Mouse (Mus musculus) lung, embryonic 16.5 days (tissue): Measurements from ENCODE around the gene Nr0b2. TPM values are rescaled to one million over a fixed set of nuclear protein-coding genes. Genes with fewer than 3 reads are reported as not detected.

ENCODE experiments used
- ATAC-seq: fragments of 200-750 bp; cut with Nextera tagmentation; 2 replicates; pipeline ENCODE4 v1.8.0; 2017; ENCODE audit warnings: low read depth, mild to moderate bottlenecking, moderate library complexity
- H3K27ac ChIP-seq: fragments of 300-500 bp; sonication (generic); 2 replicates; pipeline ENCODE4 v1.5.1; 2014; ENCODE audit warnings: mild to moderate bottlenecking, control low read depth, low read length
- H3K27me3 ChIP-seq: fragments of 300-500 bp; sonication (generic); 2 replicates; pipeline ENCODE4 v1.6.1; 2014; ENCODE audit warnings: low read depth, low read length, mixed read lengths; ENCODE audit not compliant: control insufficient read depth, insufficient read depth
- H3K36me3 ChIP-seq: fragments of 300-500 bp; sonication (generic); 2 replicates; pipeline ENCODE4 v1.6.1; 2014; ENCODE audit warnings: low read length; ENCODE audit not compliant: control insufficient read depth, insufficient read depth
- H3K4me1 ChIP-seq: fragments of 300-500 bp; sonication (generic); replicated peaks from 2 replicates; pipeline ENCODE4 v1.6.1; 2014; ENCODE audit warnings: low read length, mixed read lengths; ENCODE audit not compliant: control insufficient read depth, insufficient read depth
- H3K4me2 ChIP-seq: fragments of 300-500 bp; sonication (generic); 2 replicates; pipeline ENCODE4 v1.6.1; 2014; ENCODE audit warnings: low read depth, low read length, control low read depth
- H3K4me3 ChIP-seq: fragments of 300-500 bp; sonication (generic); 2 replicates; pipeline ENCODE4 v1.5.1; 2014; ENCODE audit warnings: mild to moderate bottlenecking, low read length, control low read depth
- H3K9ac ChIP-seq: fragments of 300-500 bp; sonication (generic); 2 replicates; pipeline ENCODE4 v1.6.1; 2014; ENCODE audit warnings: low read length, control low read depth
- H3K9me3 ChIP-seq: fragments of 300-500 bp; sonication (generic); 2 replicates; pipeline ENCODE4 v1.6.1; 2016; ENCODE audit warnings: low read length; ENCODE audit not compliant: control insufficient read depth
- WGBS: fragments of 180-500 bp; shearing (Covaris S2); extraction: QIAGEN DNeasy Blood & Tissue Kit; methylation state at CpG from one replicate; pipeline ENCODE4 v1.1.7; 2014; 5-methylcytosine and 5-hydroxymethylcytosine counted together
- polyA plus RNA-seq: library from polyadenylated mRNA; unstranded; fragments of >200 nt; fragmentation: Nextera tagmentation; extraction: Ambion mirVana; gene quantifications from 2 replicates; pipeline ENCODE4 v1.2.1, GENCODE M21; 2015

Nr0b2 gene
- polyA plus RNA-seq, 1 experiment from 2014 or later, result 0.62 TPM

DNA sequence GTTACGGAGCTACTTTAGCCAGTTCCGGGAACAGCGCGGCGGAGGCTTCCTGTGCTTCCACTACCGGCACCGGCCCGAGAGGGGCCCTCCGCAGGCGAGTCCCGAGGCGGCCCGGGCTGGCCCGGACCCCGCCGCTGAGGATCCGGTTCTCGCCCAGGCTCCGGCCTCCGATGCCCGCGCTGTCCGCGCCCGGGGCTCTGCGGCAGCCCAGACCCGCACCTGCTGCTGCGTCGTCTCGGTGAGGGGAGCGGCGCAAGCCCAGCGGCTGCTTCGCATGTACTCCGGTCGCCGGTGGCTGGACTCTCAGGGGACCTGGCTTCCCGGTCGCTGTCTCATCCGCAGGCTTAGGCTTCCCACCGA is 21.6 kb downstream of the Nr0b2 start:
- no peaks in the 10 kb centered on the region for H3K27me3 ChIP-seq
- WGBS, result 0% methylated on average over 39 of the region's 41 CpGs
- peak; percentile 56 for ATAC-seq
- H3K27ac ChIP-seq, result peak overlapping the region; percentile 56; the same call in 1 of the 2 replicates
- peak overlapping the region; percentile 71 for H3K4me3 ChIP-seq
- H3K9ac ChIP-seq, result peak overlapping the region; percentile 79
- H3K36me3 ChIP-seq, result peaks cover 11% of the 10 kb centered on the region
- peaks cover 5% of the 10 kb centered on the region for H3K4me1 ChIP-seq
- H3K9me3 ChIP-seq, result no peaks in the 10 kb centered on the region
- H3K4me2 ChIP-seq, result peak overlapping the region; percentile 96

DNA sequence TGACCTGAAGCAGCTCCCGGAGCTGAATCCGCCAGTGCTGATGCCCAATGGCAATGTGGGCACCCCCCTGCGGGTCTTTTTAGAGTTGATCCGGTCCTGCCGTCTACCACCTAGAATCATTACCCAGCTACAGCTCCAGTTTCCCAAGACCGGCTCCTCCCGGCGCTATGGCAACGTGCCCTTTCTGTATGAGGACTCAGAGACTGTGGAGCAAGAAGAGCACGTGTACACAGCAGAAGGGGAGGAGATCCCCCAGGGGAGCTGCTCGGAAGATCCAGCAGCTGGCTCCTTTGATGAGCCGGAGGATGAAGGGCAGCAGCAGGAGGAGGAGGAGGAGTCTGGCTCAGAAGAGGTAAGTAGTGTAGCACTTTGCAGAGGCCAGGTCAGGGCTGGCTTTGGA is 24.8 kb downstream of the Nr0b2 start:
- Histone ChIP-seq H3K4me1 (peaks cover 5% of the 10 kb centered on the region), H3K9ac (no peak overlapping the region), H3K27ac (no peak overlapping the region), H3K36me3 (peaks cover 15% of the 10 kb centered on the region), H3K9me3 (no peaks in the 10 kb centered on the region), H3K4me2 (no peak overlapping the region), H3K27me3 (no peaks in the 10 kb centered on the region), H3K4me3 (no peak overlapping the region)
- 78% methylated on average over 12 of the region's 12 CpGs for WGBS
- no peak for ATAC-seq

DNA sequence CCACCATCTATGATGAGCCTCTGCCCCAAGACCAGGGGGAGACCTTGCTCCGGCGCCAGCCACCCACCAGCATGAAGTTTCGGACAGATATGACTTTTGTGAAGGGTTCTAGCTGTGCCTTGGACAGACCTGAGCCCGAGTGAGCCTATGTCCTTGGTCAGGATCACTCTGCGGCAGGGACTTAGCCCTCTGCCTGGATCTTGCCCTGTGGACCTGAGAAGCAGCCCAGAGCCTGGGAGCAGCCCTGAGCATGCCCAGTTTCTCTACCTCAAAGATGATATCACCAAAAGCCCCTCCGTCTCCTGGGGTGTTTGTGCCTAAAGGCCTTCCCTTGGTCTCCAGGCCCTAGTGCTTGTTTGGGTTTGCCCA is 30.5 kb downstream of the Nr0b2 start:
- Histone ChIP-seq H3K36me3 (peaks cover 13% of the 10 kb centered on the region), H3K4me1 (peaks cover 11% of the 10 kb centered on the region), H3K27me3 (no peaks in the 10 kb centered on the region), H3K9ac (peak overlapping the region; percentile 91), H3K9me3 (no peaks in the 10 kb centered on the region), H3K4me2 (peak overlapping the region; percentile 98), H3K4me3 (peak overlapping the region; percentile 99), H3K27ac (peak overlapping the region; percentile 78)
- 0 out of 2 replicates have a peak, but pooled peaks have one; percentile 4 for ATAC-seq
- WGBS, result 60% methylated on average over 6 of the region's 6 CpGs

DNA sequence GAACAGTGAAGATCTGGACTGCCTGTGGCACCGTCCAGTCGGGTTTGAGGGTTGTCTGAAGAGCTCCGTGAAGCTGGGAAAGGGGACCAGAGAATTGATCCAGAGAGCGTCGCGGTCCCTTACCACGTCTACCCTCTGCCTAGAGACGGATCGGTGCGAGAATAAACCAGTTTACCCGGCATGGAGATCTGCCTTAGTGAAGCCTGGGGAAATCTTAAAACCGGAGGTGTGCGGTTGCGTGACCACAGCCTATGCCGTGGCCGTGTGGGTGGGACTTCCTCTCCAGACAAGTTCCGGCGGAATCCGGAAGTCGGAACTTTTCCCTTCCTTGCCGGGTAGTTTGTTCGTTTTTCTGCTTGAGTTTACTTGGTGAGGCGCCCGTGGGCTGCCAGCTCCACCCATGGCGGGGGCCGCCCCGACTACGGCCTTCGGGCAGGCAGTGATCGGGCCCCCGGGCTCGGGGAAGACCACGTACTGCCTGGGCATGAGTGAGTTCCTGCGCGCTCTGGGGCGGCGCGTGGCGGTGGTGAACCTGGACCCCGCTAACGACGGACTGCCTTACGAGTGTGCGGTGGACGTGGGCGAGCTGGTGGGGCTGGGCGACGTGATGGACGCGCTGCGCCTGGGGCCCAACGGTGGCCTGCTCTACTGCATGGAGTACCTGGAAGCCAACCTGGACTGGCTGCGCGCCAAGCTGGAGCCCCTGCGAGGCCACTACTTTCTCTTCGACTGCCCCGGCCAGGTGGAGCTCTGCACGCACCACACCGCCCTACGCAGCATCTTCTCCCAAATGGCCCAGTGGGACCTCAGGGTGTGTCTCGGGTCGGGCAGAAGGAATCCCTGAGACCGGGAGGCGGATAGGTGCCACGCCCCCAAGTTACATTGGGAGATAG is 31.1 kb downstream of the Nr0b2 start, which contains the start of gene Gpn2:
Gene Gpn2, plus strand, starts transcription at position 304 of the 893 bp plus-strand sequence.
- ATAC-seq, result peak; percentile 92
- Histone ChIP-seq H3K9me3 (no peaks in the 10 kb centered on the region), H3K4me1 (peaks cover 11% of the 10 kb centered on the region), H3K4me3 (peak within 1 kb of the TSS; percentile 99), H3K36me3 (peaks cover 9% of the 10 kb centered on the region), H3K27ac (peak within 1 kb of the TSS; percentile 78), H3K9ac (peak within 1 kb of the TSS; percentile 91), H3K27me3 (no peaks in the 10 kb centered on the region), H3K4me2 (peak within 1 kb of the TSS; percentile 98)
- WGBS, result under 1% methylated on average over 65 of the region's 65 CpGs

DNA sequence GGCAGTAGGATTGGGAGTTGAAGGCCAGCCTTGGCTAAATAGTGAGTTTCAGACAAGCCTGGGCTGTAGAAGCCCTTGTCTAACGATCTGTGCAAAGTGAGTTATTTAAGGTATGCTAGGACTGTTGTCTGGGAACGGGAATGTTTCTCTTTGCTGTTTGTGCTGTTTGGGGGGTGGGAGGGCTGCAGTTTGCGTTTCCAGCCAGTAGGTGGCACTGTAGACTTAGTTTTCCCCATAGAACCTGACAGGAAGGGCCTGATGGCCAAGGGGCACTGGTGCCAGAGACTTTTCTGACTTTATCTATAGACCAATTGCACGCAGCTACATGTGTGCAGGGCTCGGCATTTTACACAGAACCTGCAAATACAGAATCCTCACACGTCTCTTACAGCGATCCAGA is 39.4 kb downstream of the Nr0b2 start:
- H3K36me3 ChIP-seq, result peaks cover 15% of the 10 kb centered on the region
- no peak overlapping the region for H3K4me3 ChIP-seq
- H3K9ac ChIP-seq, result no peak overlapping the region
- H3K27me3 ChIP-seq, result no peaks in the 10 kb centered on the region
- no peak overlapping the region for H3K4me2 ChIP-seq
- peak; percentile 67 for ATAC-seq
- H3K27ac ChIP-seq, result no peak overlapping the region
- H3K4me1 ChIP-seq, result no peaks in the 10 kb centered on the region
- H3K9me3 ChIP-seq, result no peaks in the 10 kb centered on the region
- 28% methylated on average over 7 of the region's 7 CpGs for WGBS

DNA sequence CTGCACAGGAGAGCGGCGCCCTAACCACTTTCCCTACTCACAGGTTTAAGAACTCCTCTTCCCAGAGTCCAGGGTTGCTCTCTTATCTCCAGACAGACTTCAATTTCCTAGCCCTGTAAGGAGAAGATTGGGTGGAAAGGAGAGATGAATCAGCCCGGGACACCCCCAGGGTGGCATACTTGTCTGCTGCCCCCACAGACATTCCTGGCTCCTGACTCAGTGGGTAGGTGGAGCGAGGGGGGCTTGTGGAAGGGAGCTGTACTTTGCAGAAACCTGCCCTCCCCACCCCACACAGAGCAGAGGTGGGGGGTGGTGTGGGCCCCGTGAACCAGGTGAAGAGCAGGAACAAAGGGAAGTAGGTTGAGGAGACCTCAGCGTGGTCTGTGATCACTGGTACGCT is 42.4 kb downstream of the Nr0b2 start:
- Histone ChIP-seq H3K4me2 (no peak overlapping the region), H3K4me1 (peaks cover 8% of the 10 kb centered on the region)

DNA sequence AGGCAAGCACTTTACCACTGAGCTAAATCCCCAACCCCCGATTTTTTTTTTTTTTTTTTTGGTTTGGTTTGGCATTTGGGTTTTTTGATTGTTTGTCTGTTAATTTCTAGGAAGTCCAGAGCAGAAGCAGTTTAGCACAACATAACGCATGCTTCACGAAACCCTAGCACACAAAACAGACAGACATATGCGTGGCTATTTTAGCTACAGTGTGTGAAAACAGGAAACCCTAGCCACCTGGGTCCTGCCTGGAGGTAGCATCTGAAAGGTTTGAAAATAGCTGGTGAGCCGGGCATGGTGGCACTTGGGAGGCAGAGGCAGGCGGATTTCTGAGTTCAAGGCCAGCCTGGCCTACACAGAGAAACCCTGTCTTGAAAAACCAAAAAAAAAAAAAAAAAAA is 42.9 kb downstream of the Nr0b2 start:
- Histone ChIP-seq H3K27me3 (peaks cover 6% of the 10 kb centered on the region), H3K27ac (no peak overlapping the region), H3K9ac (no peak overlapping the region), H3K36me3 (peaks cover 6% of the 10 kb centered on the region), H3K4me2 (no peak overlapping the region), H3K4me1 (peaks cover 8% of the 10 kb centered on the region), H3K9me3 (no peaks in the 10 kb centered on the region), H3K4me3 (no peak overlapping the region)
- no peak for ATAC-seq
- 71% methylated on average over 6 of the region's 6 CpGs for WGBS

More for the DNA sequence above, 42.4 kb downstream of the Nr0b2 start:
- ATAC-seq, result no peak
- no peak overlapping the region for H3K4me3 ChIP-seq
- H3K9ac ChIP-seq, result no peak overlapping the region
- no peaks in the 10 kb centered on the region for H3K9me3 ChIP-seq
- 46% methylated on average over 7 of the region's 7 CpGs for WGBS
- H3K36me3 ChIP-seq, result peaks cover 7% of the 10 kb centered on the region
- peaks cover 6% of the 10 kb centered on the region for H3K27me3 ChIP-seq
- H3K27ac ChIP-seq, result no peak overlapping the region

DNA sequence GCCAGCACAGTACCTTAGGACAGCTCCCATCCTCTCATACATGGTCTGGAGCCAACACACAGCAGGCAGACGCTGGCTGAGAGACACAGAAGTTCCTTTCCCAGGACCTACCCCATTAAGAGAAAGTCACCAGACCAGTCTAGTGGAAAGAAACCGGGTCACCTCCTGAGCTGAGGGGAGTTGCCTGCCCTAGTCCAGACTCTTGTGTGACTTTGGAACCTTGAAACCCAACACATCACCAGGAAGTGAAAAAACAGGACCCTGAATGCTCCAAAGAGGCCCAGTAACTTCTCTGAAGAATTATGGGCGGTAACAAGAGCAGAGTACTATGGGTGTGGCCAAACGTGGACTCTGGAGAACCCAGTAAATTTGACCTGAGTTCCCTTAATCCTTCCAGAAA is 45.4 kb downstream of the Nr0b2 start:
- H3K4me1 ChIP-seq, result peaks cover 8% of the 10 kb centered on the region
- H3K4me3 ChIP-seq, result no peak overlapping the region
- H3K27ac ChIP-seq, result peak overlapping the region; percentile 39
- no peaks in the 10 kb centered on the region for H3K9me3 ChIP-seq
- 32% methylated on average over 4 of the region's 4 CpGs for WGBS
- peak overlapping the region; percentile 82; the same call in 1 of the 2 replicates for H3K4me2 ChIP-seq
- peak; percentile 6; the same call in 1 of the 2 replicates for ATAC-seq
- H3K9ac ChIP-seq, result no peak overlapping the region
- H3K27me3 ChIP-seq, result peaks cover 13% of the 10 kb centered on the region
- H3K36me3 ChIP-seq, result 0 out of 2 replicates have a peak, but pooled peaks cover 2% of the 10 kb centered on the region

DNA sequence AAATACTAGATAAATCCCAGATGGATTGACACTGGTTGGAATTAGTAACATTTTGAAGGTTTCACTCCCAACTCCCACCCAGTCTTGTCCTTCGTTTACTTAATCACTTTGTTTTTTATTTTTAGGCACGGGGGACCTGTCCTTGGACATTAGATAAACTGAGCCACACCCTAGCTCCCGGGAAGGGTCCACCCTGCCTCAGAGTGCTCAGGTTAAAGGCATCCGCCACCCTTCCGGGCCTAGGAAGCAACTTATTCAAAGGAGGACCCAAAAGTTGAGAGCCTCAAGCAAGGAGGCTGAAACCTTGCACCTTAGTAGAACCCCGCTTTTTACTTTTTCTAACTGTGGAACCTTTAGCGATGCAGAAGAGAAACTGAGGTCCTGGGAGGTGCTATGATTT is 45.9 kb downstream of the Nr0b2 start:
- WGBS, result 12% methylated on average over 7 of the region's 7 CpGs
- no peak for ATAC-seq
- peak overlapping the region; percentile 82 for H3K4me2 ChIP-seq
- H3K27ac ChIP-seq, result peak overlapping the region; percentile 54
- peaks cover 6% of the 10 kb centered on the region; the same call in 1 of the 2 replicates for H3K36me3 ChIP-seq
- H3K9ac ChIP-seq, result peak overlapping the region; percentile 63
- H3K4me1 ChIP-seq, result peaks cover 8% of the 10 kb centered on the region
- H3K4me3 ChIP-seq, result peak overlapping the region; percentile 59
- no peaks in the 10 kb centered on the region for H3K9me3 ChIP-seq
- H3K27me3 ChIP-seq, result peaks cover 13% of the 10 kb centered on the region
